Mouse (Mus musculus) heart, adult 2 months (tissue): ENCODE data around the gene Adam21.

ENCODE experiments used
- CTCF ChIP-seq: fragments of 200-600 bp; IDR thresholded peaks from 2 replicates; pipeline ENCODE4 v1.8.1; 2022; ENCODE audit warnings: antibody characterized with exemption, mild to moderate bottlenecking, moderate library complexity
- POLR2A ChIP-seq: fragments of 200-500 bp; IDR thresholded peaks from 2 replicates; pipeline ENCODE4 v1.6.1; 2011; ENCODE audit warnings: mild to moderate bottlenecking, low read depth, low read length, control low read depth; ENCODE audit not compliant: insufficient read depth

- TF ChIP-seq CTCF (no peak), POLR2A (no peak)
Measured at GRCm38 (mm10) chr12:81549286-81549685, 19.0 kb downstream of the Adam21 start.
